ENCODE assay signal across 12 mouse cellular contexts in the genomic region with DNA sequence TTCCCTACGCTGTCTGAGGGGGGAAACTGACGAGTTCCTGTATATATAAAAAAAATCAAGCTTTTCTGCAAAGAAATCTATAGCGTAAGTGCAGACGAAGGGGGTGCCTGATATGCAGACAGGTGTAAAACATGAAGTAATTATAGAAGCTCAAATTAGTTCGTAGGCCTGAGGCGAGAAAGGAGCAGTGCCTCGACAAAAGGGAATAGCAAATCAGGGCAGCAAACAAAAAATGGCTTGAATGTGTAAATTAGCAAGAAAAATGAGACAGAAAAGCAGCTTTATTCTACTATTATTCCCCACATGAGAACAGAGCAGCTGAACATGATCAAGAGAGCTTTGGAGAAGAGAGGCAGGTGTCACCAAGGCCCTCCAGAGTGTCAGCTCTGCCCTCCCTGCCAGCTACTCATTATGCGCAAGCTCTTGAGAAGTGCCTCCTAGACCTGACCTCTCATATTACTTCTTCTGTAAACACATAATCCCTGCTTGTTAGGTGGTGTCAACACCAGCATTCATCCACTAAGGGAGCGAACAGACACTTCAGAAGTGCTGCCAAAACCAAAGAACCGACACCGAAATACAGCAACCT. TPM values are rescaled to one million over a fixed set of nuclear protein-coding genes. Genes with fewer than 3 reads are reported as not detected.
DNase-seq lines count a peak whose midpoint lies in the region; ATAC-seq lines count a peak whose summit lies in the region.
"Had no signal": no experiment of that assay in that cellular context is flagged by ENCODE, and none has a peak within 500 bp of the region (broad histone marks: within the 10 kb centered on the region; RNA-seq: fewer than 3 reads in every experiment).

No protein-coding gene starts in this region.

- intact Hi-C loops in heart, postnatal 14 days (cut with DNase I) = no loop called here

- H3K27ac ChIP-seq in embryonic facial prominence, embryonic 10.5 days (replicated peaks) = 0 out of 2 replicates have a peak overlapping the region, but pooled peaks have one; percentile 35
- peak overlapping the region; percentile 47; the same call in 1 of the 2 replicates for H3K27ac ChIP-seq in hindbrain, embryonic 11.5 days (ENCODE audit: low read depth, low read length)
- peak overlapping the region; percentile 88 for H3K27ac ChIP-seq in midbrain, embryonic 13.5 days

- H3K27me3 ChIP-seq in embryonic facial prominence, embryonic 10.5 days (replicated peaks; ENCODE audit: low read depth, poor library complexity, severe bottlenecking) = peaks cover 56% of the 10 kb centered on the region
- H3K27me3 ChIP-seq in hindbrain, embryonic 11.5 days (ENCODE audit: control insufficient read depth, insufficient read depth, low read length) = no peaks in the 10 kb centered on the region
- H3K27me3 ChIP-seq in midbrain, embryonic 13.5 days = no peaks in the 10 kb centered on the region

- H3K4me3 ChIP-seq in embryonic facial prominence, embryonic 10.5 days = no peak overlapping the region
- no peak overlapping the region for H3K4me3 ChIP-seq in hindbrain, embryonic 11.5 days (ENCODE audit: low read depth, low read length)
- H3K4me3 ChIP-seq in midbrain, embryonic 13.5 days (replicated peaks) = no peak overlapping the region

- no peak for DNase-seq in frontal cortex, postnatal 14 days (ENCODE audit: low spot score in 2 of 2)
- DNase-seq in embryonic facial prominence, embryonic 10.5 days (ENCODE audit: low spot score) = no peak
- no peak for DNase-seq in hindbrain, embryonic 11.5 days (ENCODE audit: low spot score)
- DNase-seq in thymus, postnatal 14 days = no peak
- DNase-seq in adrenal gland, postnatal 10 days = no peak
- DNase-seq in heart, postnatal 14 days = no peak
- DNase-seq: cerebellum, postnatal 36 days; kidney, adult 11 months; spleen, adult 18-20 months had no signal

- H3K9ac ChIP-seq in hindbrain, embryonic 11.5 days (ENCODE audit: low read depth, low read length) = no peak overlapping the region
- H3K9ac ChIP-seq in midbrain, embryonic 13.5 days (replicated peaks) = 0 out of 2 replicates have a peak overlapping the region, but pooled peaks have one; percentile 21

- no peaks in the 10 kb centered on the region for H3K36me3 ChIP-seq in embryonic facial prominence, embryonic 10.5 days (replicated peaks)
- no peaks in the 10 kb centered on the region for H3K36me3 ChIP-seq in hindbrain, embryonic 11.5 days (ENCODE audit: control insufficient read depth, insufficient read depth, low read length)
- no peaks in the 10 kb centered on the region for H3K36me3 ChIP-seq in midbrain, embryonic 13.5 days

- no peak overlapping the region for H3K4me2 ChIP-seq in hindbrain, embryonic 11.5 days (replicated peaks; ENCODE audit: low read depth, low read length)
- H3K4me2 ChIP-seq in midbrain, embryonic 13.5 days (replicated peaks) = peak overlapping the region; percentile 31

- ATAC-seq in frontal cortex, adult (ENCODE audit: low TSS enrichment) = 0 out of 2 replicates have a peak, but pooled peaks have one; percentile 21
- peak; percentile 54; the same call in 1 of the 2 replicates for ATAC-seq in hindbrain, embryonic 11.5 days (ENCODE audit: low FRiP score)
- peak; percentile 75 for ATAC-seq in midbrain, embryonic 13.5 days
- ATAC-seq: activated CD4-positive, CD25-positive, alpha-beta regulatory T cell, adult 4 months had no signal

- peaks cover 42% of the 10 kb centered on the region for H3K4me1 ChIP-seq in embryonic facial prominence, embryonic 10.5 days
- peaks cover 5% of the 10 kb centered on the region; the same call in 1 of the 2 replicates for H3K4me1 ChIP-seq in hindbrain, embryonic 11.5 days (replicated peaks; ENCODE audit: control insufficient read depth, insufficient read depth, low read length)
- peaks cover 54% of the 10 kb centered on the region for H3K4me1 ChIP-seq in midbrain, embryonic 13.5 days (replicated peaks)

- H3K9me3 ChIP-seq in embryonic facial prominence, embryonic 10.5 days = no peaks in the 10 kb centered on the region
- H3K9me3 ChIP-seq in hindbrain, embryonic 11.5 days (ENCODE audit: control insufficient read depth, low read length) = no peaks in the 10 kb centered on the region
- H3K9me3 ChIP-seq in midbrain, embryonic 13.5 days = no peaks in the 10 kb centered on the region

- WGBS in embryonic facial prominence, embryonic 10.5 days = 64% methylated on average over 11 of the region's 11 CpGs
- WGBS in hindbrain, embryonic 11.5 days = 59% methylated on average over 11 of the region's 11 CpGs
- WGBS in midbrain, embryonic 13.5 days = 19% methylated on average over 11 of the region's 11 CpGs

RNA-seq across cellular contexts. Expression of a gene that starts 25.6 kb away (rescaled TPM):
- polyA plus RNA-seq in embryonic facial prominence, embryonic 10.5 days (2016; fragmentation: Nextera tagmentation; extraction: Ambion mirVana) = 55.1 and 62.6 TPM in 2 replicates
- 68.1 and 68.5 TPM in 2 replicates for polyA plus RNA-seq in hindbrain, embryonic 11.5 days (2014; fragmentation: Nextera tagmentation; extraction: Ambion mirVana)
- 157 and 181 TPM in 2 replicates for polyA plus RNA-seq in midbrain, embryonic 13.5 days (2015; fragmentation: Nextera tagmentation; extraction: Ambion mirVana)
- total RNA-seq in adrenal gland, postnatal 10 days (2021) = 1 to 10 TPM; 1.4 to 2.9 TPM
- total RNA-seq in heart, postnatal 14 days (2021) = not detected

Comparison
In these comparisons a context has a peak if more than half of its experiments do, and no peak if none do; other contexts are left out.
1. ATAC-seq: peak in every context shown above with its lines; median percentile 75 in midbrain, embryonic 13.5 days; 54 in hindbrain, embryonic 11.5 days; 21 in frontal cortex, adult.
2. H3K27ac ChIP-seq: peak in every context shown above with its lines; median percentile 88 in midbrain, embryonic 13.5 days; 47 in hindbrain, embryonic 11.5 days; 35 in embryonic facial prominence, embryonic 10.5 days.